Mouse (Mus musculus): ENCODE measurements at regions not wholly inside any gene's neighbourhood (a gene's known extent, or its start where the extent isn't known, plus 50 kb on each side); places are given as distances from the start of the nearest gene placed in this dataset.

DNA sequence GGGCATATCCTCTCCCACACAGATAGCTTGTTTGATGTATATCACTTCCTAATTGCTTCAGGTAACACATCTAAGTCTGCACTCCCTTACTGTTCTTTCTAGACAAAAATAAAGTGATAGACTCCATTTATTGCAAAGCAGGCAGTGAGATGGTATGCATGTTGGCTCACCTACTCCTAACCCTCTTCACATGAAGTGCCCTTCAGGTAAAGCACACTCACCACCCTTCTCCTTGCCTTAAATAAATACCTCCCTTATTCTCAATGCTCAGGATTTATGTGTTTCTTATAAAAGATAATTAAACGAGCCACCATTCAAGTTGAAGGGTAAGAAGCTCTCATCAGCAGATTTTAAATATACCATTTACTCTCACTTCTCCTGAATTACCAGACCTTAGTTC, 1347.7 kb upstream of the Zeb2 start:
- 85% methylated on average over 1 of the region's 1 CpGs for WGBS
- Histone ChIP-seq H3K4me3 (no peak overlapping the region), H3K4me1 (replicated peaks) (0 out of 2 replicates have a peak, but pooled peaks cover 3% of the 10 kb centered on the region), H3K27ac (replicated peaks) (no peak overlapping the region), H3K27me3 (no peaks in the 10 kb centered on the region), H3K36me3 (no peaks in the 10 kb centered on the region), H3K4me2 (no peak overlapping the region), H3K9me3 (no peaks in the 10 kb centered on the region), H3K9ac (no peak overlapping the region)
- ATAC-seq (ENCODE audit: low FRiP score, low read depth), result no peak

DNA sequence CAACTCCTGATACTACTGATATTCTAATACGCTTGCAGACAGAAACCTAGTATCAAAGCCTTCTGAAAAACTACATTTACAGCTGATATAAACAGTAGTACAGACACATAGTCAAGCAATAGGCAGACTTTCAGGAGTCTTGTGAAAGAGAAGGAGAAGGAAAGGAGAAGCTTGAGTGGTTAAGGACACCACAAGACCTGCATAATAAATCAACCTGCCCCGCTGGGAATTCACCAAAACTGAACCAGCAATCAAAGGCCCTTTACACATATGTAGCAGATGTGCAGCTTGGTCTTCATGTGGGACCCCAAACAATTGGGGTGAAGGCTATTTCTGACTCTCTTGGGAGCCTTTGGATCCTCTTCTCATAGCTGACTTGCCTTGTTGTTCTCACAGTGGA, 1345.5 kb upstream of the Zeb2 start:
- 95% methylated on average over 2 of the region's 2 CpGs for WGBS
- Histone ChIP-seq H3K4me3 (no peak overlapping the region), H3K27me3 (no peaks in the 10 kb centered on the region), H3K4me2 (no peak overlapping the region), H3K4me1 (replicated peaks) (0 out of 2 replicates have a peak, but pooled peaks cover 3% of the 10 kb centered on the region), H3K36me3 (no peaks in the 10 kb centered on the region), H3K9me3 (no peaks in the 10 kb centered on the region), H3K9ac (no peak overlapping the region), H3K27ac (replicated peaks) (no peak overlapping the region)
- no peak for ATAC-seq (ENCODE audit: low FRiP score, low read depth)

DNA sequence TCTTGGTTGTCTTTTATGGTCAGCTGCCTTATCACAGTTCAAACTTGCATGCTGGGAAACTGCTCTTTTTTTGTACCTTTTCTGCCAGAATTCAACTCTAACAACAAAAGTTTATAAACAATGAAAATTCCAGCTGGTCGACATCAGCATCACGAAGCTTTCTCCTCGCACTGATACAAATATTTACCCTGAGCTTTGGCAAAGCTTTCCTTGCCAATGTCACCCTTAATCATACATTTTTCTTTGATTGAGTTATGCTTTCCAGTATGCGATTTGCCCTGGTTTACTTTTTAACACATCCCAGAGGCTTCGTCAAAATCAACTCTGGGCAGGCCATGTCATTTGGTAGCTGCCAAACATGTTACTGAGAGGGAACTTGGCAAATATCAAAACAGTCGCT, 1333.5 kb upstream of the Zeb2 start:
- ATAC-seq (ENCODE audit: low FRiP score, low read depth), result no peak
- WGBS, result 76% methylated on average over 6 of the region's 6 CpGs
- Histone ChIP-seq H3K27ac (replicated peaks) (no peak overlapping the region), H3K36me3 (no peaks in the 10 kb centered on the region), H3K27me3 (no peaks in the 10 kb centered on the region), H3K4me2 (no peak overlapping the region), H3K4me1 (replicated peaks) (no peaks in the 10 kb centered on the region), H3K9ac (no peak overlapping the region), H3K4me3 (no peak overlapping the region), H3K9me3 (no peaks in the 10 kb centered on the region)

DNA sequence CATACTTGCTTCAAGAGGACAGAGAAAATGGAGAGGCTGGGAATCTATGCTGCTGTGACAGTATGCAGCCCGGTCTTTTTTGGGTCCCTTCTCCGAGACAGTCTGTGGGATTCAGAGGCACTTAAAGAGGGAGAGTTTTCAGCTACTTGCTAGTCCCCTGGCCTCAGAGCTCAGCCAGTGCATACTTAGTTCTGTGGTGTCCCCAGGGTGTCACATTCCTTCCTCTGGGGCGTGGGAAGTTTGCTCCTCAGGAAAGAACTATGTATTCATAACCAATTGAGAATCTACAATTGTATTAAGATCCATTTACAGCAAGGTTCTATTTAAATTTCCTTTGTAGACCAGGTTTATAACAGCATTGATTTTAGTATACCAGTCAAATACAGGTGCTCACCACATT, 1328.1 kb upstream of the Zeb2 start:
- no peak overlapping the region for H3K4me3 ChIP-seq
- H3K27ac ChIP-seq (replicated peaks), result no peak overlapping the region
- H3K9me3 ChIP-seq, result no peaks in the 10 kb centered on the region
- 64% methylated on average over 3 of the region's 3 CpGs for WGBS
- H3K4me1 ChIP-seq (replicated peaks), result peaks cover 9% of the 10 kb centered on the region
- no peaks in the 10 kb centered on the region for H3K27me3 ChIP-seq
- no peak overlapping the region for H3K4me2 ChIP-seq
- no peak overlapping the region for H3K9ac ChIP-seq
- no peak for ATAC-seq (ENCODE audit: low FRiP score, low read depth)
- no peaks in the 10 kb centered on the region for H3K36me3 ChIP-seq

DNA sequence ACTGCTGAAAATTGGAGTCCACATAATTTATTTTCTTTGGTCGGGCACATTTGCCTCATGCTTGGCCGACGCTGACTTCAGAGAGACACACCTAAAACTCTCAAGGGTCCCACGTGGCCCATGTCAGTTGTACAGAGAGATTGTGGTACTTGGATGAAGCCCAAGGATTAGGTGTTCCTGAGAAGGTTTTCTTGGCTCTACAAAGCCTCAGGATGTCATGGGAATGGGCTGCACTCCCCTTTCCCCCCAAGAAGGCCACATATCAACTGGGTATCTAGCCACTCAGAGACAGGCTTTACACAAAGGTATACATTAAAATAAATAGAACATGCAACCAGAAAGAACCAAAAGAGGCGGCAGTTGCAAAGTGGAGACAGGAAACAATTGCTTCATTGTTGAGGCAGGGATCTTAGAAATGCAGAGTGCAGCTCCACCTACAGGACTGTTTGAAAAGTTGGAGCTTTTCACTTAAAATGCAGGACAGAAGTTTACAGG, 1326.5 kb upstream of the Zeb2 start:
- Histone ChIP-seq H3K27ac (replicated peaks) (peak overlapping the region; percentile 51; the same call in 1 of the 2 replicates), H3K9me3 (no peaks in the 10 kb centered on the region), H3K4me2 (peak overlapping the region; percentile 35), H3K27me3 (no peaks in the 10 kb centered on the region), H3K4me3 (0 out of 2 replicates have a peak overlapping the region, but pooled peaks have one; percentile 1), H3K9ac (no peak overlapping the region), H3K36me3 (no peaks in the 10 kb centered on the region), H3K4me1 (replicated peaks) (peaks cover 9% of the 10 kb centered on the region)
- peak; percentile 59 for ATAC-seq (ENCODE audit: low FRiP score, low read depth)
- 21% methylated on average over 5 of the region's 5 CpGs for WGBS

GRCm38 (mm10) chr2:46443061-46443685, 1326.0 kb upstream of the Zeb2 start:
- Histone ChIP-seq H3K4me3 (no peak overlapping the region), H3K36me3 (no peaks in the 10 kb centered on the region), H3K27ac (replicated peaks) (0 out of 2 replicates have a peak overlapping the region, but pooled peaks have one; percentile 51), H3K9me3 (no peaks in the 10 kb centered on the region), H3K4me1 (replicated peaks) (peaks cover 9% of the 10 kb centered on the region), H3K4me2 (peak overlapping the region; percentile 35), H3K27me3 (no peaks in the 10 kb centered on the region), H3K9ac (no peak overlapping the region)
- 59% methylated on average over 6 of the region's 6 CpGs for WGBS
- peak; percentile 54; the same call in 1 of the 2 replicates for ATAC-seq (ENCODE audit: low FRiP score, low read depth)

- WGBS, result 77% methylated on average over 6 of the region's 6 CpGs
- Histone ChIP-seq H3K4me2 (no peak overlapping the region), H3K27ac (replicated peaks) (no peak overlapping the region), H3K27me3 (no peaks in the 10 kb centered on the region), H3K36me3 (no peaks in the 10 kb centered on the region), H3K9me3 (no peaks in the 10 kb centered on the region), H3K4me3 (no peak overlapping the region), H3K4me1 (replicated peaks) (peaks cover 9% of the 10 kb centered on the region), H3K9ac (no peak overlapping the region)
- ATAC-seq (ENCODE audit: low FRiP score, low read depth), result no peak
Measured at GRCm38 (mm10) chr2:46442576-46442975, 1325.4 kb upstream of the Zeb2 start.

DNA sequence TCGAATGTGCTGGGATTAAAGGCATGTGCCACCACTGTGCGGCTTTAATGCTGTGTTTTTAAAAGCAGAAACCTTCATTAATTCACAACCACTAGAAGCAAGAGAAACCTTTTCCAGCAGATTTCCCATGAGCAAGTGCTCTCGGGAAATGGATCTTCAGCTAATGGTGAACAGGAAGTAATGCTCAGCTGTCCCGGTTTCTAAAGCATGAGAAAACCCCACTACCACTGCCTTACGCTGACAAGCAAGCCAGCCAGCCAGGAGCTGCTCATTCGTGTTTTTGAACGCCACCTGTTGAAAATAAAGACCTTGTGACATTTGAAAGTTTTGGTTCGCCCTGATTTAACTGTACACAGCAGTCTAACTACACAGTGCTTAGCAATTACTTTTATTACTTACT, 1324.7 kb upstream of the Zeb2 start:
- Histone ChIP-seq H3K4me2 (no peak overlapping the region), H3K9ac (no peak overlapping the region), H3K9me3 (no peaks in the 10 kb centered on the region), H3K4me3 (no peak overlapping the region), H3K4me1 (replicated peaks) (peaks cover 9% of the 10 kb centered on the region), H3K27ac (replicated peaks) (no peak overlapping the region), H3K27me3 (no peaks in the 10 kb centered on the region), H3K36me3 (no peaks in the 10 kb centered on the region)
- no peak for ATAC-seq (ENCODE audit: low FRiP score, low read depth)
- 89% methylated on average over 8 of the region's 8 CpGs for WGBS

- ATAC-seq (ENCODE audit: low FRiP score, low read depth), result no peak
- Histone ChIP-seq H3K4me3 (no peak overlapping the region), H3K9me3 (no peaks in the 10 kb centered on the region), H3K27me3 (no peaks in the 10 kb centered on the region), H3K4me1 (replicated peaks) (peaks cover 9% of the 10 kb centered on the region), H3K27ac (replicated peaks) (no peak overlapping the region), H3K9ac (no peak overlapping the region), H3K4me2 (no peak overlapping the region), H3K36me3 (no peaks in the 10 kb centered on the region)
- WGBS, result 93% methylated on average over 5 of the region's 5 CpGs
Measured at GRCm38 (mm10) chr2:46441348-46441747, 1324.2 kb upstream of the Zeb2 start.

GRCm38 (mm10) chr2:46440038-46440437, 1322.8 kb upstream of the Zeb2 start:
- Histone ChIP-seq H3K36me3 (no peaks in the 10 kb centered on the region), H3K27ac (replicated peaks) (no peak overlapping the region), H3K4me1 (replicated peaks) (peaks cover 9% of the 10 kb centered on the region), H3K4me2 (no peak overlapping the region), H3K9me3 (no peaks in the 10 kb centered on the region), H3K4me3 (no peak overlapping the region), H3K27me3 (no peaks in the 10 kb centered on the region), H3K9ac (no peak overlapping the region)
- WGBS, result 89% methylated on average over 2 of the region's 2 CpGs
- no peak for ATAC-seq (ENCODE audit: low FRiP score, low read depth)

DNA sequence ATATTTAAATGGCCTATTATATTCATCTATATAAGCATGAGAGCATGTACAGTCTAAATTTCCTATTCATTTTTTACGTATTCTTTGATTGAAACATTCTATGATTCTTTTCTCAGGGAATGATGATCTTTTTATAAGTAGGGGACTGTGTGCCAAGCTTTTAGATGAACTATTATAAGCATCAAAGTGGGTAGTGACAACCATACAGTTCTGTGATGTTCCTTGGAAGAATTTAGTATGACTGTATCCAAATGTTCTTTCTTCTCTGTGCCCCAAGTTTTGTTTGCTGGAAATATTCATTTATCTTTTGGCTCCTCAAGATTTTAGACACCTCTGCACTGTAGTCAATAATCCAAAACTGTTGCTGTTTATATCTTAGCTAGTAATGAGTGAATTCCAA, 1301.1 kb upstream of the Zeb2 start:
- ATAC-seq (ENCODE audit: low FRiP score, low read depth), result no peak
- H3K27ac ChIP-seq (replicated peaks), result no peak overlapping the region
- no peaks in the 10 kb centered on the region for H3K27me3 ChIP-seq
- H3K4me3 ChIP-seq, result no peak overlapping the region
- H3K4me1 ChIP-seq (replicated peaks), result no peaks in the 10 kb centered on the region
- H3K9me3 ChIP-seq, result no peaks in the 10 kb centered on the region
- H3K4me2 ChIP-seq, result no peak overlapping the region
- no peak overlapping the region for H3K9ac ChIP-seq
- WGBS, result 97% methylated on average over 1 of the region's 1 CpGs
- no peaks in the 10 kb centered on the region for H3K36me3 ChIP-seq

DNA sequence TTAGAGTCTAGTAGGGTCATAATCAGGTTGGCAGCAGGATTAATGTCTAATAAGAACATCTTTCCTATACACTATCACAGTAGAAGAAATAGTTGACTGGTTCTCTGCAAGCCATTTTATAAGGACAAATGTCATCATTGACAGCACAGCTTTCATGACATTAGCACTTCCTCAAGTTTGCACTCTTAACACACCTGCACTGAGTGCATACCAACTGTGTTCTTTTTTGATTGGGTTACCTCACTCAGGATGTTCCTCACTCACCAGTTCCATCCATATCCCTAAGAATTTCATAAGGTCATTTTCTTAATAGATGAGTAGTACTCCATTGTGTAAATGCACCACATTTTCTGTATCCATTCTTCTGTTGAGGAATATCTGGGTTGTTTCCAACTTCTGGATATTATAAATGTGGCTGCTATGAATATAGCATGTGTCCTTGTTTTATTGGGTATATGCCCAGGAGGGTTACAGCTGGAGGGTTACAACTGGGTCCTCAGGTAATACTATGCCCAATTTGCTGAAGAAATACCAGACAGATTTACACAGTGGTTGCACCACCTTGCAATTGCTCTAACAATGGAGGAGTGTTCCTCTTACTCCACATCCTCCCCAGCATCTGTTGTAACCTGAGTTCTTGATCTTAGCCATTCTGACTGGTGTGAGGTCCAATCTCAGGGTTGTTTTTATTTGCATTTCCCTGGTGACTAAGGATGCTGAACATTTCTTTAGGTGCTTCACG, 1285.3 kb upstream of the Zeb2 start:
- Histone ChIP-seq H3K9me3 (no peaks in the 10 kb centered on the region), H3K9ac (no peak overlapping the region), H3K4me3 (no peak overlapping the region), H3K4me1 (replicated peaks) (no peaks in the 10 kb centered on the region), H3K27me3 (no peaks in the 10 kb centered on the region), H3K4me2 (no peak overlapping the region), H3K27ac (replicated peaks) (no peak overlapping the region), H3K36me3 (no peaks in the 10 kb centered on the region)
- WGBS, result 91% methylated on average over 1 of the region's 1 CpGs
- no peak for ATAC-seq (ENCODE audit: low FRiP score, low read depth)

Measured in hindbrain, embryonic 15.5 days (tissue).